Mouse (Mus musculus): ENCODE measurements around the gene Gm10271.

- no peak for TF ChIP-seq CTCF (conservative IDR thresholded peaks at IDR 0.05; ENCODE audit: low read length)
- no peak for TF ChIP-seq NANOG (IDR thresholded peaks at IDR 0.05; ENCODE audit: borderline replicate concordance, low read length)
These were observed 63.3 kb downstream of the Gm10271 start for GRCm38 (mm10) chr10:116908901-116909642.

Measured in E14TG2a.4 (cell line).